Mouse (Mus musculus) midbrain, embryonic 11.5 days (tissue): ENCODE results near the gene Abca8b. TPM values are rescaled to one million over a fixed set of nuclear protein-coding genes. Genes with fewer than 3 reads are reported as not detected.
A peak's percentile ranks its signal among the peaks of the same experiment; 100 is the strongest.

ENCODE experiments used
- ATAC-seq: fragments of 200-750 bp; cut with Nextera tagmentation; 2 replicates; pipeline ENCODE4 v1.8.0; 2017; ENCODE audit warnings: moderate TSS enrichment, moderate library complexity; ENCODE audit not compliant: low FRiP score
- DNase-seq: peaks from one replicate; pipeline ENCODE4 v3.0.0; 2015; ENCODE audit warnings: low spot score; ENCODE audit errors: missing footprints
- H3K27ac ChIP-seq: fragments of 300-500 bp; sonication (generic); 2 replicates; pipeline ENCODE4 v1.5.1; 2014; ENCODE audit warnings: low read depth, low read length
- H3K27me3 ChIP-seq: fragments of 300-500 bp; sonication (generic); 2 replicates; pipeline ENCODE4 v1.6.1; 2014; ENCODE audit warnings: mild to moderate bottlenecking, low read length, moderate library complexity, mixed read lengths; ENCODE audit not compliant: control insufficient read depth, insufficient read depth
- H3K36me3 ChIP-seq: fragments of 300-500 bp; sonication (generic); 2 replicates; pipeline ENCODE4 v1.6.1; 2014; ENCODE audit warnings: mild to moderate bottlenecking, low read length, moderate library complexity, mixed read lengths; ENCODE audit not compliant: control insufficient read depth, insufficient read depth
- H3K4me1 ChIP-seq: fragments of 300-500 bp; sonication (generic); 2 replicates; pipeline ENCODE4 v1.6.1; 2014; ENCODE audit warnings: low read length; ENCODE audit not compliant: control insufficient read depth, insufficient read depth
- H3K4me2 ChIP-seq: fragments of 300-500 bp; sonication (generic); 2 replicates; pipeline ENCODE4 v1.6.1; 2014; ENCODE audit warnings: mild to moderate bottlenecking, moderate library complexity
- H3K4me3 ChIP-seq: fragments of 300-500 bp; sonication (generic); 2 replicates; pipeline ENCODE4 v1.5.1; 2014; ENCODE audit warnings: low read depth, low read length
- H3K9ac ChIP-seq: fragments of 300-500 bp; sonication (generic); 2 replicates; pipeline ENCODE4 v1.6.1; 2014; ENCODE audit warnings: low read length
- H3K9me3 ChIP-seq: fragments of 300-500 bp; sonication (generic); 2 replicates; pipeline ENCODE4 v1.6.1; 2016; ENCODE audit warnings: low read length; ENCODE audit not compliant: control insufficient read depth
- whole genome bisulfite sequencing: fragments of 180-500 bp; shearing (Covaris S2); extraction: QIAGEN DNeasy Blood & Tissue Kit; methylation state at CpG from one replicate; pipeline ENCODE4 v1.1.7; 2014; 5-methylcytosine and 5-hydroxymethylcytosine counted together
- polyA plus RNA-seq: library from polyadenylated mRNA; unstranded; fragments of >200 nt; fragmentation: Nextera tagmentation; extraction: Ambion mirVana; gene quantifications from 2 replicates; pipeline ENCODE4 v1.2.1, GENCODE M21; 2014

The Abca8b gene
- polyA plus RNA-seq, 1 experiment from 2014 or later, result 0.31 TPM

DNA sequence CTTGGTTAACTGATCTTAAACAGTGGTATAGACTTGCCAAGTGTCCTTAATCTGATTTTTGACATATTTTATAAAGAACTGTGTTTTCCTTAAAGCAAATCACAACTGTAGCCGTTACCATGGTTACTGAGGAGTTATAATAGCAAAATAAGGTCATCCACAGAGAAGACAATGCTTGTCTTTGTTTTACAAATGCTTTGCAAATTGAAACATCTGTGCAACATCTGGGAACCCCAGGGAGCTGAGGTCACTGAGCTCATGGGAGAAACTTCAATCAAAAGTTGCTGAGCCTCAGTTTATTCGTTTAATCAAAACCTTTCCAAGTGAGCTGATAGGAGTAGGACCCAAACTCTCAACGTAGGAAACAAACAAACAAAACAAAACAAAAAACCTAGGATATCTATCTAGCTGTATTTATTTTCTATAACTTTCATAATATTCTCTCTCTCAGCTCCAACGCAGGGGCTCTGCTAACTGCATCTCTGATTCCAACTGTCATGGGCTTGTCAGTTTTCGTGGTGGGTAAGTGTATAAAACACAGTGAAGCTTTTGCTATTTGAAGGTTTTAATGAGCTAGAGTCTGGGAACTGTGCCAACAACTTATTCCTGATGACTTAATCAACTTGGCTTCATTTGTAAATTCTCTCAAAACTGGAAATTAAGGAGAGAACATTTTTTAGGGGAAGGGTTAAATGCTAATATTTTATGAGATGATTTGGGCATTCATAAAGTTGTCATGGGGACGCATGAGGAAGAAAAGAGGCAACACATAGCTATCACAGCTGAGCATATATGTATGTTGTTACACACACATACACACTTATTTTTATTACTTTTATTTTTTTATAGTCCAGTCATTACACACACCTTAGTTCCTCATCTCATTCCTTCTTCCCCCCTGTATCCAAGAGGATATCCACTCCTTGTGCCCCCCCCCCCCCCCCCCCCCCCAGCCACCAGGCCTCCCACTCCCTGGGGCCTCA lies 92.7 kb downstream of the Abca8b start:
- Histone ChIP-seq H3K4me2 (no peak overlapping the region), H3K9me3 (no peaks in the 10 kb centered on the region), H3K9ac (no peak overlapping the region), H3K36me3 (no peaks in the 10 kb centered on the region), H3K27ac (no peak overlapping the region), H3K4me1 (no peaks in the 10 kb centered on the region), H3K27me3 (no peaks in the 10 kb centered on the region), H3K4me3 (no peak overlapping the region)
- ATAC-seq (no peak), DNase-seq (no peak)
- 69% methylated on average over 6 of the region's 6 CpGs for WGBS

DNA sequence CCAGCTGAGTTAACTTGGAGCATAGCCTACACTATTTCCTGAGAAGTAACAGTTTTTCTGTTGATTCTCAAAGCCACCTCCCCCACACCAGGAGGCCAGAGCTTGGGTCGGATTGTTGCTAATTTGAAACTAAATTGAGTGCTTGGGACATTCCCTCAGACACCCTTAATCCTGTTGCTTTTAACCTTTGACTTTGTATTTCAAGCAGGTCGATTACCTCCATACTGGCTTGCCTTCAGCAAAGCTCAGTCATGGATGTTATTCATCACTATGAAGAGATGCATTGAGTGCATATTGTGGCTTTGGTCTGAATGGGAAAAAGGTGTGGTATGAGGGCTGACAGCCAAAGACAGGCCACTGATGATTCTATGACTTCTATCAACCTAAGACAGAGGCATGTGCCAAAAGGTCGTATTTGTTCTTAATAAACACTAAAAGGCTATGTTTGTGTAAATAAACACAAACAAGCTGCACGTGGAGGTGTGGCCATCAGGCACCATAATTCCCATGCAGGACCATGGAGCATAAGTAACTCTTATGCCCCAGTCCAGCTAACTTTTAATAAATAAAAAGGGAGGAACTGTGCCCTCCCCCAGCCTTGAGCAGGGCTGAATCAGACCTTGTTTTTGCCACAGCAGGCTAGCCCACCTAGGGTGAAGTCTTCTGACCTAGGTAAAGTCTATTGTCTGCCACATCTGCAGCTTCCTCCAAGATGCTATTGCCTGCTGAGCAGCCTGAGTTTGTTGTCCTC lies 95.0 kb downstream of the Abca8b start:
- no peak for DNase-seq
- no peak overlapping the region for H3K4me3 ChIP-seq
- H3K4me2 ChIP-seq, result no peak overlapping the region
- no peak overlapping the region for H3K27ac ChIP-seq
- H3K36me3 ChIP-seq, result no peaks in the 10 kb centered on the region
- H3K9me3 ChIP-seq, result no peaks in the 10 kb centered on the region
- no peaks in the 10 kb centered on the region for H3K27me3 ChIP-seq
- no peak overlapping the region for H3K9ac ChIP-seq
- ATAC-seq, result no peak
- H3K4me1 ChIP-seq, result no peaks in the 10 kb centered on the region
- WGBS, result 35% methylated on average over 4 of the region's 4 CpGs

DNA sequence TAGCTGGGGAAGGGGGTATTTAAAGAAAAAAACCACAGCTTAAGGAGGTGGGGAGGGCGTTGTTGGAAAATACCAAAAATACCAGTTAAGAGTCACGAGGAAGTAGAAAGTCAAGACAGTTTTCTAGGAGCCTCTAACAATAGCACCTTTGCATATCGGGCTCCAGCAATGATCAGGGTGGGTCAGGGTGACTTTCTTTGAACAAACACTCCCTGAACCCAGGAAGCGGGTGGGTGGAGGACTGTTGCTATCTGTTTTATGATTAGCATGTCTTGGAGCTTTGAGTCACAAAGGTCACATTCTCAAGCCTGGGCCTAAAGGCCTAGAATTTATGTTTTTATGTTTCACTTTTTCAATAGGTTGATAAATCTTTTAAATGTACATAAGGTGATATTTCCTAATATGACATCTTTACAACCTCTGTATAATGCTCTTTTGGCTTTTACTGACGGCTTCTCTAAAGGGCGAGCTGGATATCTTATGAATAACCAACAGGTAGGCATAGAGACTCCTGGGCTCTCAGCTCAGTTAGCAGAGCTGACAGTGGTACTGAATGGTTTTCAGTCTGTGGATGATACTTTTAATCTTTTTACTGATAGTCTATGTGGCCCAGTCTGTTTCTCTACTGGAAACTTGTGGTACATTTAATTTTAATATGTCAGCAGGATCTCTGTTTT lies 96.7 kb downstream of the Abca8b start:
- DNase-seq (peak; percentile 47), ATAC-seq (no peak)
- no peaks in the 10 kb centered on the region for H3K27me3 ChIP-seq
- H3K36me3 ChIP-seq, result no peaks in the 10 kb centered on the region
- H3K4me3 ChIP-seq, result no peak overlapping the region
- H3K4me1 ChIP-seq, result no peaks in the 10 kb centered on the region
- no peak overlapping the region for H3K27ac ChIP-seq
- 94% methylated on average over 6 of the region's 6 CpGs for WGBS
- H3K4me2 ChIP-seq, result no peak overlapping the region
- H3K9me3 ChIP-seq, result no peaks in the 10 kb centered on the region
- H3K9ac ChIP-seq, result no peak overlapping the region

DNA sequence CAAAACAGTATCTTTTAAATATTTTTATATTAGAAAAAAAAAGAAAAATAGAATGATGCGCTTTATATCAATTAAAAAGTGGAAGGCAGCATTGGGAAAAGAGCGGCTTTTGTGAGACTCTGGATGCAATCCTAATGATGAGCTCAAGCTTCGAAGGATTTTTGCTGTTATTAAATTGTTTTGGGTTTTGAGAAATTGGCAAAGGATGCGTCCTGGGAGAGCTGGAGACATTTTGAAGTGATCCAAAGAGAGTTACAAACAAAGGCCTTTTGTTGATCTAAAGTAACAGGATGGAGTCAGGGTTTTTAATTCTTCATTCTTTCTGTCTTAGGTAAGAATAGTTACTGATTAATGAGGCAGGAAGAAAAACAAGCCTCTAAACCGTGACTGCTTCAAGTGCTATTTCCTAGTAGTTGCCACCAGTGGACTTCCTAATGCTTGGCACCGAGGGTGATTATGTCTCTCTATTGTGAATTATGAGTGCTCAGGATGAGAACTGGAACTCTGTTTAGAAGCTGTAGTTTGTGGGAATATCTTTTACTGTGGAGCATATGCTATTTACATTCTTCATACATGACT lies 99.6 kb downstream of the Abca8b start:
- ATAC-seq (no peak), DNase-seq (no peak)
- no peak overlapping the region for H3K9ac ChIP-seq
- 73% methylated on average over 6 of the region's 6 CpGs for WGBS
- H3K4me2 ChIP-seq, result no peak overlapping the region
- H3K4me1 ChIP-seq, result no peaks in the 10 kb centered on the region
- H3K36me3 ChIP-seq, result no peaks in the 10 kb centered on the region
- H3K9me3 ChIP-seq, result no peaks in the 10 kb centered on the region
- no peaks in the 10 kb centered on the region for H3K27me3 ChIP-seq
- H3K4me3 ChIP-seq, result no peak overlapping the region
- no peak overlapping the region for H3K27ac ChIP-seq

DNA sequence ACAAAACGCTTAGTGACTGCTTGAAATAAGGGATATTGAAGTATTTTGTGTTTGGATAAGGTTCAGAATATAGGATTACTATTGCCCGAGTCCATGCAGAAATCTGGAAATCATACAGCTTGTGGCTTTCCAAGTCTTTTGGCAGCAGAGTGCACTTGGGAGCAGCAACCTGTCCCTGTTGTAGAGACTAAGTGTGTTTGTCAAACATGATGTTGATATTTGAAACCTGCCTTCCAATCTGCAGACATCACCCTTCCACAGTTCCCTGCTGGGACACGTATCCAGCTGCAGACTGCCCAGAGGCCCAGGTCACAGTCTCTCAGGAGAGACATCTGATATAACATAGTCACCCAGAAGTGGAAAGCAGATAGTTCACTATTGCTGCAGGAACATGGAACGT lies 100.1 kb downstream of the Abca8b start:
- no peak overlapping the region for H3K4me2 ChIP-seq
- H3K4me3 ChIP-seq, result no peak overlapping the region
- H3K4me1 ChIP-seq, result no peaks in the 10 kb centered on the region
- DNase-seq (no peak), ATAC-seq (no peak)
- no peaks in the 10 kb centered on the region for H3K36me3 ChIP-seq
- H3K9me3 ChIP-seq, result no peaks in the 10 kb centered on the region
- no peaks in the 10 kb centered on the region for H3K27me3 ChIP-seq
- H3K9ac ChIP-seq, result no peak overlapping the region
- no peak overlapping the region for H3K27ac ChIP-seq
- 69% methylated on average over 4 of the region's 4 CpGs for WGBS

DNA sequence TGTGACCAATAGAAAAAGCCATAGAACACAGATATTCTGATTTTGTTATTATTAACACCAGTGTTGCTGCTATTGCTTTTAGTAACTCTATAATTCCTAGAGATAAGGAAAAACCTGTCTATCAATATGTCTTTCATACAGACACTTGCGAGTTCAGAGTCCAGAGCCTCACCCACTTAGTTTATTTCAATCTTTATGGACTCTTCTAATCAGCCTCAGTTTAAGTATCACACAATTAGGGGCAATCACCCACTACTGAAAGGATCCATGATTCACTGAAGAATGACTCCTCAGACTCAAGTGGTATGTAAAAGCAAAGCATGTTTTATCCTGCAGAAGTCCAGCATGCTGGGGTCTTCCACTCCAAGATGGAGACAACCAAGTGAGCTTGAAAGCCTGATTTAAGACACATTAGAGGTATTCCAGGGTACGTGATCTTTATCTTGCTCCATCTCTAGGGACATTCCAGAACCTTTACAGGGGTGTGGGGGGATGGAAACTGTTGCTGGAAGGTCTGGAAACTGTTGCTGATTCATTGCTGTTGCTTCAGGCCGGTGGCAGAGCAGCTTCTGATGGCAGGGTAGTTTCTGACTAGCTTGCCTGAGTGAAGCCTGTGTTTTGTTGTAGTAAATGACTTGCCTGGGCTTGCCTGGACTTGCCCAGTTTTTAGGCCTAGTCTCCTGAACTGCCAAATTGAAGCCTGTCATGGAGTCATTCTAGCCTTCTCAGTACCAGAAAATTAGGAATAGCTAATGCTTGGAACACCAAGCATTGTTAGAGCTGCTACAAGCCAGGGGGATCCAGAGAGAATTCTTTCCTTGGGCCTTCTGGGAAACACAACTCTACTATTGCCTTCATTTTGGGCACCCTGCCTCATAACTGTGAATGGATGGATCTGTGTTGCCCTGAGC lies 101.5 kb downstream of the Abca8b start:
- no peak overlapping the region for H3K27ac ChIP-seq
- H3K4me2 ChIP-seq, result no peak overlapping the region
- ATAC-seq (no peak), DNase-seq (peak; percentile 79)
- H3K27me3 ChIP-seq, result no peaks in the 10 kb centered on the region
- no peak overlapping the region for H3K4me3 ChIP-seq
- H3K36me3 ChIP-seq, result no peaks in the 10 kb centered on the region
- no peaks in the 10 kb centered on the region for H3K9me3 ChIP-seq
- 83% methylated on average over 3 of the region's 3 CpGs for whole genome bisulfite sequencing
- H3K9ac ChIP-seq, result no peak overlapping the region
- no peaks in the 10 kb centered on the region for H3K4me1 ChIP-seq

DNA sequence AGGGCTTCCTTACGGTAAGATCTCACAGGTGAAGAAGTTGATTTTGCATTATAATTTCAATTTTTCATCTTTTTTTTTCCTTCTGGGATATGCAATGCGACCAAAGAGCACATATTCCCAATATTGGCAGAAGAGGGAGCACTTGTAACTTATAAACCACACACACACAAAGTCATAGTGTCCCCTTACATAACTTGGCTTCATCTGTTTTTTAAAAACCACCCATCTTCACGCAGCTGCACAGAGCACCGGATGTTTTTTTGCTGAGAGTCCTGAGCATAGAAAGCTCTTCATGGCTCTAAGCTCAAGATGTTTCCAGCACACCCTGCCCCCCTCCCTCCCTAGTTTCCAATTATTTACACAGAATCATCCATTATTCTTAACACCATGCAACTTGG lies 103.7 kb downstream of the Abca8b start:
- ATAC-seq, result no peak
- WGBS, result 80% methylated on average over 4 of the region's 4 CpGs
- Histone ChIP-seq H3K4me3 (no peak overlapping the region), H3K4me1 (no peaks in the 10 kb centered on the region), H3K9me3 (no peaks in the 10 kb centered on the region), H3K9ac (no peak overlapping the region), H3K4me2 (no peak overlapping the region), H3K36me3 (no peaks in the 10 kb centered on the region), H3K27ac (no peak overlapping the region), H3K27me3 (no peaks in the 10 kb centered on the region)
- DNase-seq, result no peak

DNA sequence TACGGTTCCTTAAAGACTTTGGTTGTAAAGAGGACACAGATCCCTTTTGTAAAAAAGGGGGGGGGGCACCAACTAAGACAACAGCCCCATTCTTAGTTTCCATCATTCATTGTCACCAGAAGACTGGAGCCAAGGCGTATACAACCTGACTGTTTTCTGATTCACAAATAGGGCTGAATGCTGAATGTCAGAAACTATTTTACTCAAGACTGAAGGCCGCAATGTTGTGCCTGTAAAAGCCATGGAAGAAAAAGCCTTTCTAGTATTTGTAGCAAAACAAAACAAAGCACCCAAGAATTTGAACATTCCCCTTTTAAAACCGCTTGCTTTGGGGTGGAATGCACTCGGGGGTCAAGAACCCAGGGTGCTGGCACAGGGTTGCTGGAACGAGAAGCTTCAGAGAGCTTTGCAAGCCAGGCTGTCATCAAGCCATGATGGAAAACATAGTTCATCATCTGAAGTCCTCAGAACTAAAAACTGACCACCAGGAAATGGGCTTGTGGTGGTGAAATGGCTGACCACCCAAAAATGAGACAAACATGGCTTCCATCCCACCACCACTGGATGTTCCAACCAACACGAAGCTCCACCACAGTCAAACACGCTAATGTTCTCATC lies 104.2 kb downstream of the Abca8b start:
- H3K4me3 ChIP-seq, result no peak overlapping the region
- no peak overlapping the region for H3K4me2 ChIP-seq
- no peaks in the 10 kb centered on the region for H3K4me1 ChIP-seq
- H3K27me3 ChIP-seq, result no peaks in the 10 kb centered on the region
- DNase-seq, result peak; percentile 75
- H3K9ac ChIP-seq, result no peak overlapping the region
- no peaks in the 10 kb centered on the region for H3K9me3 ChIP-seq
- H3K36me3 ChIP-seq, result no peaks in the 10 kb centered on the region
- no peak for ATAC-seq
- WGBS, result 87% methylated on average over 8 of the region's 8 CpGs
- no peak overlapping the region for H3K27ac ChIP-seq
